Mouse (Mus musculus) spleen, postnatal 4 days (tissue): ENCODE measurements around the gene Smarcd2.

ENCODE experiments used
- DNase-seq, 2 experiments: peaks; one replicate each; pipeline ENCODE4 v3.0.0; 2022; ENCODE audit warnings: low spot score in 2 of 2

The Smarcd2 gene

GRCm38 (mm10) chr11:106276454-106276853, 3.7 kb upstream of the Smarcd2 start, which contains the start of gene Tcam1:
Gene Tcam1 (plus strand): TSS chr11:106276672.
- peak; percentile 91 to 97 for DNase-seq

- DNase-seq = no peak
Observed at GRCm38 (mm10) chr11:106274971-106275411, 2.2 kb upstream of the Smarcd2 start.

- DNase-seq = no peak
Observed at GRCm38 (mm10) chr11:106274374-106274773, 1.6 kb upstream of the Smarcd2 start.

- no peak for DNase-seq
Observed at GRCm38 (mm10) chr11:106273811-106274210, 1.0 kb upstream of the Smarcd2 start.

GRCm38 (mm10) chr11:106273311-106273684, 526 bp upstream of the Smarcd2 start:
- no peak for DNase-seq

GRCm38 (mm10) chr11:106271794-106272643, 753 bp downstream of the Smarcd2 start:
- DNase-seq = peak; percentile 67 to 87

- DNase-seq = peak in 1 of 2 experiments; percentile 63
Observed at GRCm38 (mm10) chr11:106271131-106271793, 1.5 kb downstream of the Smarcd2 start.

- no peak for DNase-seq
Observed at GRCm38 (mm10) chr11:106269060-106269431, 3.7 kb downstream of the Smarcd2 start.

- DNase-seq = no peak
Observed at GRCm38 (mm10) chr11:106268326-106269059, 4.3 kb downstream of the Smarcd2 start.

- no peak for DNase-seq
Observed at GRCm38 (mm10) chr11:106267871-106268270, 4.9 kb downstream of the Smarcd2 start.

- peak in 1 of 2 experiments; percentile 62 for DNase-seq
Observed at GRCm38 (mm10) chr11:106267311-106267852, 5.4 kb downstream of the Smarcd2 start.

- peak in 1 of 2 experiments; percentile 59 for DNase-seq
Observed at GRCm38 (mm10) chr11:106266431-106266830, 6.3 kb downstream of the Smarcd2 start.

- no peak for DNase-seq
Observed at GRCm38 (mm10) chr11:106265570-106265969, 7.2 kb downstream of the Smarcd2 start.

GRCm38 (mm10) chr11:106264988-106265387, 7.8 kb downstream of the Smarcd2 start:
- DNase-seq = no peak

- DNase-seq = no peak
Observed at GRCm38 (mm10) chr11:106263963-106264362, 8.8 kb downstream of the Smarcd2 start.

- DNase-seq = no peak
Observed at GRCm38 (mm10) chr11:106260826-106261450, 11.8 kb downstream of the Smarcd2 start.

GRCm38 (mm10) chr11:106256775-106257174, 16.0 kb downstream of the Smarcd2 start:
- DNase-seq = peak in 1 of 2 experiments; percentile 64

- DNase-seq = peak; percentile 98 to 99
Observed at GRCm38 (mm10) chr11:106255685-106256451, 16.9 kb downstream of the Smarcd2 start, which contains the start of the genes Ftsj3 and Psmc5. Gene Ftsj3 (minus strand): TSS chr11:106256079. Gene Psmc5 (plus strand): TSS chr11:106256154.

- DNase-seq = peak in 1 of 2 experiments; percentile 73
Observed at GRCm38 (mm10) chr11:106255174-106255573, 17.6 kb downstream of the Smarcd2 start.

GRCm38 (mm10) chr11:106254767-106255166, 18.0 kb downstream of the Smarcd2 start:
- no peak for DNase-seq
